Mouse (Mus musculus) heart, adult 8-10 months (tissue): ENCODE data around the gene Dpep2nb. TPM values are rescaled to one million over a fixed set of nuclear protein-coding genes. Genes with fewer than 3 reads are reported as not detected.
"Not testable (repeated sequence)": the region's sequence is repeated elsewhere in the genome, so short reads cannot be mapped to it uniquely, and the experiment has no call there.

Source experiments
- DNase-seq: peaks from one replicate; pipeline ENCODE4 v3.0.0; 2022; ENCODE audit warnings: low spot score
- total RNA-seq, 4 experiments: library from RNA; stranded (reverse); gene quantifications; 2 replicates each; pipeline ENCODE4 v1.2.4; 2022

The Dpep2nb gene
- total RNA-seq, 4 experiments from 2014 or later = not detected

DNA sequence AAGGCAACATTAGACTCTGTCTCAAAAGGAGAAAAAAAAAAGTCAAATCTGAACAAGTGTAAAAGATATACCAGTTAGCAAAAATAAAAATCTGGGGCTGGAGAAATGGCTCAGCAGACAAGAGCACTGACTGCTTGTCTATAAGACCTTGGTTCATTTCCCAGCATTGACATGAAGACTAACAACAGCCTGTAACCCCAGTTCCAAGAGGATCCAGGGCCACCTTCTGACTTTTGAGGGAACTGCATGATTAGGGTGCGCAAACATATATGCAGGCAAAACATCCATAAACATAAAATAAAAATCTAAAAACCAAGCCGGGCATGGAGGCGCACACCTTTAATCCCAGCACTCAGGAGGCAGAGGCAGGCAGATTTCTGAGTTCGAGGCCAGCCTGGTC, 638 bp upstream of the Dpep2nb start:
- no peak for DNase-seq

DNA sequence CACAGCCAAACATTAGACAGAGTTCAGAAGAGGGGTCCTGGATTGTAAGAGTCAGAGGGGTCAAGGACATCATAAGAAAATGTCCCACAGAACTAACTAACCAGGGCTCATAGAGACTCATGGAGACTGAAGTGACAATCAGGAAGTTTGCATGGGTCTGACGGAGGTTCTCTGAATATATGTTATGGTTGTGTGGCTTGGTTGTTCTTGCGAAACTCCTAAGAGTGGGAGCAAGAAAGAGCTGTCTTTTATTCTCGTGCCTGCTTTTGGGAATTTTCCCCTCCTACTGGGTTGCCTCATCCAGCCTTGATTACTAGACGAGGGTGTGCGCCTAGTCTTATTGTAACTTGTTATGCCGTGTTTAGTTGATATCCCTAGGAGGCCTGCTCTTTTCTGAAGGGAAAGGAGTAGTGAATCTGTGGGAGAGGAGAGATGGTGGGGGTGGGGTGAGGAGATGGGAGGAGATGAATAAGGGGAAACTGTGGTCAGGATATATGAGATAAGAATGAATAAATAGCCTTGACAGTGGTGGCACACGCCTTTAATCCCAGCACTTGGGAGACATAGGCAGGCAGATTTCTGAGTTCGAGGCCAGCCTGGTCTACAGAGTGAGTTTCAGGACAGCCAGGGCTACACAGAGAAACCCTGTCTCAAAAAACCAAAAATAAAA, 1.1 kb downstream of the Dpep2nb start:
- DNase-seq = no peak

DNA sequence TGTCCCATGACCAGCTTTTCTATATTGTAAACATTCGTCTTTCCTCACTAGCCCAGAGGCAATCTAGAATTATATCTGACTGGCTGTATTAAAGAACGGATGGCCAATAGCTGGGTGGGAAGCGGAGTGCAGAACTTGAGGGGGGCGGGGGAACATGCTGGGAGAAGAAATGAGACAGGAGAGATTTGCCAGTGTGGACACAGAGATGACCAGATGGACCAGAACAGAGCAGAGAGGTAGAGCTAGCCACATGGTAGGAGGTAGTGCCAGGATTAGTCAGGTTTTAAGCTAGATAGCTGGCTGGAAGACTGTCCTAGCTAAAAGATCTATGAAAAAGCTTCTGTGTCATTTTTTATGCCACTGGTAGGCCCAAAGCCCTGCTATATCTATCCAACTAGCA, 3.9 kb downstream of the Dpep2nb start:
- no peak for DNase-seq

DNA sequence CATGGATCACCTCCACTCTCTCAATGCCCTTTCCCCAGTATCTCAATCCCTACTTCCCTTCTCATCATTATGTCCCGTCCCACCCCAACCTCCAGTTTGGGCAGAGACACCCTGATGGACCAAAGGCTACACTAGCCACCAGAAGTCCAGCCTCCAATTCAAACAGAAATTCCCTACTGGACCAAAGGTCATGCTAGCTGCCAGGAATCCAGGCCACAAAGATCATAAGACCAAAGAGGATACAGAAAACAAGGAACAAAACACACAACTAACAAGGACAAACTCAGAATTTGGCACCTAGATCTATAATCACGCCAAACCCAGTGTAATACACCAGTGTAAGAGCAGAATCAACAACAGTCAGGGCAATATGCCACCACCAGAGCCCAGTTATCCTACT, 6.8 kb downstream of the Dpep2nb start:
- DNase-seq = no peak

DNA sequence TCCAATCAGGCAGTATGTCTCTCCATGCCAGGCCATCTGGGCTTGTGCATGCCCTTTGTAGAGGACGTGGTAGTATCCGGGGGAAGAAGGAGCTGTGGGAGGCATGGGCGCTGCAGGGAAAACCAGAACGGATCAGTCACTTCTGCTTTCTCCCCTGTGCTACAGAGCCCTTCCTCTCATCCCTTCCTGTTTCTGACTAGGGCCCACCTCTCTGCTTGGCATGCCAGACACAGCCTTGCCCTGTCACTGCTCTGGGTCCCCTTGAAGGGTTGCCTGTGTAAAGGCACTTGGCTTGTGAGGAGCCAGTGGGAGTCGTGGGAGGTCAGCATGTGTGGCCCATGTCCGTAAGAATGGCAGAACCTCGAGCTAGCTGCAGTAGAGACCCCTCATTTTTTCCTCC, 9.4 kb downstream of the Dpep2nb start:
- DNase-seq = no peak

DNA sequence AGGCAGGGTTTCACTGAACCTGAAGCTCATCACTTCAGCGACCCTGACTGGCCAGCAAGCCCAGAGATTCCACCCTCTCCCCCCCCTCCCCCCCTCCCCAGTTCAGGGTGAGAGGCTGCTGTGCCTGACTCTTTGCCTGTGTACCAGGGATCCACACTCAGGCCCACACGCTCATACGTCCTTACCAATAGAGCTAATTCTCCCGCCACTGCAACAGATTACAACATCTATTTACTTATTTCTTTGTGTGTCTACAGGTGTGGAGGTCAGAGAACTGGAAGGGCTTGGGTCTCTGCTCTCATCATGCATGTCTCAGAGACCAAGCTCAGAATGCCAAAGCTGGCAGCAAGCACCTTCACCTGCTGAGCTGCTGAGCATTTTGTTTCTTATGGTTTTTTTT, 12.5 kb downstream of the Dpep2nb start:
- DNase-seq = no peak

DNA sequence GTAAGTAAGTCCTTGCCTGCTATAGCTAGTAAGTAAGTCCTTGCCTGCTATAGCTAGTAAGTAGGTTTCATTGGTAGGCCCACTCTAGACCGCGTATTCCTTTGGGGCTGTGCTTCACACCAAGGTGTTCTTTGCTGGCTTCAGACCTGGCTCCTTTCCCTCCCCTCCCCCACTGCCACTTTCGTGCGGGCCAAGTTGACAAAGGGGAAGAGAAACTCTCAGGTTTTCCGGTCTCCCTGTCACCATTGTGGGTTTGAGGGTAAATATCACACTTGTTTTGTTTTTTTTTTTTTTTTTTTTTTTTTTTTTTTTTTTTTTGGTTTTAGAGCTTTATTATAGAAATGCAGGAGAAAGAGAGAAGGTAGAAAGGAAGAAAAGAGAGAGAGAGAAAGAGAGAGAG, 13.3 kb downstream of the Dpep2nb start:
- DNase-seq = no peak

DNA sequence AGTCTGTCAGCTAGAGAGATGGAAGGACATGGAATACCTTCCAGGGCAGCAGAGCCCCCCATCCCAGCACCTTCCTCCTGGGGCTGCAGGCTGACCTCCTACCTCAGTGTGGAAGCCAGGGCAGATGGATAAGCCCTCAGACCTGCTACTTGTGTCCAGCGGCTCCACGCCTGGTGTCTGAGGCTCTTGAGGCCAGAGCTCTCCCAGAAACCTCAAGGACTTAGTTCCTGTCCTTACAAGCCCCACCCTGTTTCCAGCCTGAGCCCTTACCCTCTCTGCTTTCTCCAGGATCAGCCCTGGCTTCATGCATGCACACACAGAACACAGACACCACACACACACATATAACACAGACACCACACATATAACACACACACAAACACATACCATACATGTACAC, 14.2 kb downstream of the Dpep2nb start:
- no peak for DNase-seq

DNA sequence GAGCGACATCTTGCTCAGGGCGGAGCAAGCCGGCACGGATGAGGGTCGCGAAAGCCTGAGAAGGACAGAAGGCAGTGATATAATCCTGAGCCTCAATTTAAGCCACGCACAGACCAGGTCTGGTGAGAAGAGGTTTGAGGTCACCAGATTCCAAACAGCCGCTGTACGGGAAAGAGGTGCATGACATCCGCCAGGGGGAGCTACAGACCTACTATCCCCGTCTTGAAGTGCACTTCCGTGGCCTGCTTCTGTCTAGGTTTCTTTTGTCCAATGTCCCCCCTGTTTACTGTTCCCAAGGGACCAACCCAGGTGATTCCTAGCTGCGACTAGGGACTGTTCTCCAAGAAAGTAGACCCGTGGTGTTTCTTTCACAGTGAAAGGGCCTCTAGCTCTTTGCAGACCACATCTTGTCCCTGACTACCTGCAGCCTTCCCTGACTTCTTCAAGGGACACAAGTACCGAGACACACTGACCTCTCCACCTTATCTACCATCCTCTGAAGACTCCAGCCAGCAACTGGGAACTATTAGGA, 14.9 kb downstream of the Dpep2nb start, which contains the start of gene Dus2:
TSS of gene Dus2 (plus strand) at position 482 of the 532 bp plus-strand sequence.
- peak; percentile 79 for DNase-seq

DNA sequence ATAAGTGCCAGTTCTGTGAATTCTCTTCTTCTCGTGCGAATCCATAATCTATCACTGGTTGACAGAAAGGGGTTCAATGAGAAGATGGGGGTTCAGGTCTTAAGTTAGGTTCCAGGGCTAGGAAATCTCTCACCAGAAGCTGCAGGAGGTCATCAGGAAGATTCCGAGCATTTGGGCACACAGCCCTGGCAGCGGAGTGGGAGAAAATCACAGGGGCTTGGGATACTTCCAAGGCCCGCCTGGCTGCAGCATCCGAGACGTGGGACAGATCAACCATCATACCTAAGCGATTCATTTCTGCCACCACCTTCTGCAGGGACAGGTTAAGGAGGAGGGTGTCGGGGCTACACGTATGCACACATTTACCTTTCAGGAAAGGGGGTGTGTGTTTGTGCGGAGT, 17.2 kb downstream of the Dpep2nb start:
- no peak for DNase-seq

DNA sequence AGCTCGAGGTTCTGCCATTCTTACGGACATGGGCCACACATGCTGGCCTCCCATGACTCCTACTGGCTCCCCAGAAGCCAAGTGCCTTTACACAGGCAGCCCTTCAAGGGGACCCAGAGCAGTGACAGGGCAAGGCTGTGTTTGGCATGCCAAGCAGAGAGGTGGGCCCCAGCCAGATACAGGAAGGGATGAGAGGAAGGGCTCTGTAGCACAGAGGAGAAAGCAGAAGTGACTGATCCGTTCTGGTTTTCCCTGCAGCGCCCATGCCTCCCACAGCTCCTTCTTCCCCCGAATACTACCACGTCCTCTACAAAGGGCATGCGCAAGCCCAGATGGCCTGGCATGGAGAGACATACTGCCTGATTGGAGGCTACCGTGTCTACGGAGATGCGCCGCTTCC, 22.4 kb downstream of the Dpep2nb start:
- not testable (repeated sequence) for DNase-seq

DNA sequence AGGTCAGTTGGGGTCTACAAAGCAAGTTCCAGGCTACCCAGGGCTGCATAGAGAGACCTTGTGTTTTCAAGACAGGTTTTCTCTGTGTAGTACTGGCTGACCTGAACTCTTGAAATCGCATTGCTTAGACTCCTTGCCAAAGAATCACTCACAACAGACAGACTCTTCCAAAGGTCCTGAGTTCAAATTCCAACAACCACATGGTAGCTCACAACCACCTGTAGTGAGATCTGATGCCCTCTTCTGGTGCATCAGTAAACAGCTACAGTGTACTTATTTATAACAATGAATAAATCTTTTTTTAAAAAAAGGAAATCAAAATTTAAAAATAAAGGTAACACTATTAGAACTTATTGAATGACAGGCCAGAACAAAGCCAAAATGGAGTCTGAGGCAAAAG, 24.6 kb downstream of the Dpep2nb start:
- no peak for DNase-seq

DNA sequence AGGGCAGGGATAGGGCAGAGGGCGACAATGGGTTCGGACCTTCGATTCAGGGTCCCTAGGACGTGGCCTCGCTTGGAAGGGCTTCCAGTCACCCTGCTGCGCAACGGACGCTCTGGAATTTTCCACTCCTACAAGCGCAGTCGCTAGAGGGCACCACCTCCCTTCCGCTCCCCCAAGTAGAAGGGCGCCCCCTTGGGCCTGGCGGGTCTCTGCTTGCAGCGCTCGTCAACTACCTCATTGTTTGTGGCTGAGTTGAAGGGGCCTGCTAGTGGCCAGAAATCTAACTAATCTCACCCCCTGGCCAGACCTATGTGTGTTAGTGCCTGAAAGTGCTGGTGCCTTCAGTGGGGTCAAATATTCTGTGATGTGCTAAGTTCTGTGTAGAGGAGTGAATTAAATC, 26.4 kb downstream of the Dpep2nb start, which contains the start of gene Dpep3:
TSS of gene Dpep3 (minus strand) at position 105 of the 400 bp plus-strand sequence.
- no peak for DNase-seq

DNA sequence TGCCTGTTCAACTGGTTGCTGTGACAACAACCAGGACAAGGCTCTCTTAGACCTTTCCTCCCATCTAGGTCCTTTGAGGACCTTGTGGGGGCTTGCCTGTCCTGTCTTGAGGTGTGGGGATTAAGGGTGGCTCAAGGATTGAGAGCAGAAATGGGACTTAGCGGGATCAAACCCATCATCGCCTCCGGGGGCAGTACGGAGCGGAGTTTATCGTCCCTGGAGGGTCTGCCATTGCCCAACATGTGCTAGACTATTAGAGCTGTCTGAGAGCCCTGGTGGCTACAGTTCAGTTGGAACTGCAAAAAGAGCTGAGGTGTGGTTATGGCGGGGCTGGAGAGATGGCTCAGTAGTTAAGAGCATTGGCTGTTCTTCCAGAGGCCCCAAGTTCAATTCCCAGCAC, 30.4 kb downstream of the Dpep2nb start:
- no peak for DNase-seq

DNA sequence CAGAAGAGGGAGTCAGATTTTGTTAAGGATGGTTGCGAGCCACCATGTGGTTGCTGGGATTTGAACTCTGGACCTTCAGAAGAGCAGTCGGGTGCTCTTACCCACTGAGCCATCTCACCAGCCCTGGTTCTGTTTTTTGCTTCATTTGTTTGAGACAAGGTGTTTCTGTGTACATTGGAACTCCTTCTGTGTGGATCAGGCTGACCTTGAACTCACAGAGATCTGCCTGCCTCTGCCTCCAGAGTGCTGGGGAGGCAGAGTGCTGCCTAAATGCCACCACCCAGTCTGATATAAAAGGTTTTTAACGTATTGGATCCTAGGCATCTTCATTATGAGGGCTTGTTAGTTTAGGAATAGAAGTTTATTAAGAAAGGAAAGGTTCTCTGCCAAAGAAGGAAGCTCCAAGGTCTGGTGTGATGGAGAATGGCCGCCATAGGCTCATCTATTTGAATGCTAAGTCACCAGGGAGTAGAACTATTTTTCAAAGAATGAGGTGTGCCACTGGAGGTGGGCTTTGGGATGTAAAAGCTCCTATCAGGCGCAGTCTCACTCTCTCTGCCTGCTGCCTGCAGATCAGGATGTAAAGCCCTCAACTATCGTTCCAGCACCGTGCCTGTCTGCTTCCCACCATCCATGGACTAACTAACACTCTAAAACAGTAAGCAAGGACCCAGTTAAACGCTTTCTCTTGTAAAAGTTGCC, 34.6 kb downstream of the Dpep2nb start:
- no peak for DNase-seq

DNA sequence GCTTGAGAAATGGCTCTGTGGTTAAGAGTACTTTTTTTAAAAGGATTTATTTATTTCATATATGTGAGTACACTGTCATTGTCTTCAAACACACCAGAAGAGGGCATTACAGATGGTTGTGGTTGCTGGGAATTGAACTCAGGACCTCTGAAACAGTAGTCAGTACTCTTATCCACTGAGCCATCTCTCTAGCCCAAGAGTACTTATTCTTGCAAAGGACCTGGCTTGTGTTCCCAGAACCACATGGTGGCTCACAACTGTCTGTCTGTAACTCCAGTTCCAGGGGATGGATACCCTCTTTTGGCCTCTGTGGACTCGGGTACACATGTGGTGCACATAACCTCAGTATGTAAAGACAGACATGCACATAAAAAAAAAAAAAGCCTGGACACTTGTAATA, 36.4 kb downstream of the Dpep2nb start:
- no peak for DNase-seq

DNA sequence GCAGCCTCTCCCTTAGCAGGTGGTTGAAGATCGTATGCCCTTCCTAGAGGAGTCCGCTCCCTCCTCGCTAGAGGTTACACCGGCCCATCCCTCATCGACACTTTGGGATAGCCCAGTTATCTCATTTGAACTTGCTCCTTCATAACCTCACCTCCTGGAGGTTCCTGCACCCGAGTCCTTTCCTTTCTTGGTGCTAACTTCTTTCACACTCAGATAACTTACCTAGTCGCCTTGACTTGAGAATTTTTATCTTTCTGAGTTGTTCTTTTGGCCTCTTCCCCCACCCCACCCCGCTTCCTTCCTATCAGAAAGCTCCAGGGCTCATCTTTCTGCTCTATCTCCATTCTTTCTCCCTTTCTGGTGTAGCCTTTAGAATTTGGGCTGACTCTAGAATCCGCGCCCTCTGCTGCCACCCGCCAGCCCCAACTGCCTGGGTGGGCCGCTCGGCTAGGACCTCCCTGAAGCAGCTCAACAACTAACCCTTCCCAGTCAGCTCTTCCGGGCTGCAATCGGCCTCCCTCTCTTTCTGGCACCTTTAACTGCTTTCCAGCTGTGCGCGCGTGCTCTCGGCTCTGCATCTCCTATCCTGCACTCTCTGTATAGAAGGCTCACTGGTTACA, 39.0 kb downstream of the Dpep2nb start:
- no peak for DNase-seq

DNA sequence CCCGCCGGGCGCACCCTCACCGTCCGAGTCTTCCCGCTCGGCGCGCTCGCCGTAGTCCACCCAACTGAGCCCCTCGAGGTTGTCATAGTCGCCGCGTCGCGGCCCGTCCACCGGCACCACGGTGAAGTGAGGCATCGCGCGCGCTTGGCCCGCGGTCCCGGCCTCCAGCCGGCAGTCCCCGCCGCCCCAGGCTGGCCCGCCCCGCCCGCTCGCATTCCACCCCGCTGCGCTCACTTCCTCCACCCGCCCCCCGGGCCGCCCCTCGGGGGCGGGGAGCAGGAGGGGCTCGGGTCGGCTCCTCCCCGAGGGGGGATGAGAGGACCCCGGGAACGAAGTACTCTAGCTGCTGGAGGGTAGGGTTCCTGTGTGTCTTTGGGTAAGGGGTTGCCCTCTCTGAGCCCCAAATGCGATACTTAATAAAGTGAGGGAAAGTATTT, 39.9 kb downstream of the Dpep2nb start, which contains the start of gene Slc12a4:
TSS of gene Slc12a4 (minus strand) at position 193 of the 437 bp plus-strand sequence.
- DNase-seq = peak; percentile 76

DNA sequence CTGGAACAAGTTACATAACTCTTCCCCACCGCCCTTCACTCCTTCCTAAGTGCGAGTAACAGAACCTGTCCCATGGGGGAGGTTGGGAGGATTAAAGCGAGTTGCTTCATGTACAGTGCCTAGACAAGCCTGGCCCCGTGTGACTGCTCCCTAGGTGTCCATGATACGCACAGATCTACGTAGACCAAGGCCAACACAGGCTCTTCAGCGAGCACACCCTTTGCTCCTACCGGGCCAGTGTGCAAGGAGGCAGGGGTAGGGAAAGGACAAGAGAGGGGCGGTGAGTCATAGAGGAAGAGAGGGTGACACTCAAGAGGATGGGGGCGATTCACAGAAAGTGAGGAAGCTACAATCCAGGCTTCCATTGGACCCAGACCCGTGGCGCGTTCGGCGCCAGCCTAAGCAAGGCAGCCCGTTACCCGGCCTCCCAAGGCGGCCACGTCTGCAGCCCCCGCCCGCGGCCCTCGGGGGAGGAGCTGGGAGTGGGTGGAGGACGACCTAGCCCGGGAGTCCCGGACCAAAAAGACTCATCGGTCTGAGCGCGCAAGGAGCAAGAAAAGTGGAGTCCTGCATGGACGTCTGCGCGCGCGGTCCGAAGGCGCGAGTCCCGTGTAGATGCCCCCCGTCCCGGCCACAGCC, 40.4 kb downstream of the Dpep2nb start:
- DNase-seq = peak; percentile 18

DNA sequence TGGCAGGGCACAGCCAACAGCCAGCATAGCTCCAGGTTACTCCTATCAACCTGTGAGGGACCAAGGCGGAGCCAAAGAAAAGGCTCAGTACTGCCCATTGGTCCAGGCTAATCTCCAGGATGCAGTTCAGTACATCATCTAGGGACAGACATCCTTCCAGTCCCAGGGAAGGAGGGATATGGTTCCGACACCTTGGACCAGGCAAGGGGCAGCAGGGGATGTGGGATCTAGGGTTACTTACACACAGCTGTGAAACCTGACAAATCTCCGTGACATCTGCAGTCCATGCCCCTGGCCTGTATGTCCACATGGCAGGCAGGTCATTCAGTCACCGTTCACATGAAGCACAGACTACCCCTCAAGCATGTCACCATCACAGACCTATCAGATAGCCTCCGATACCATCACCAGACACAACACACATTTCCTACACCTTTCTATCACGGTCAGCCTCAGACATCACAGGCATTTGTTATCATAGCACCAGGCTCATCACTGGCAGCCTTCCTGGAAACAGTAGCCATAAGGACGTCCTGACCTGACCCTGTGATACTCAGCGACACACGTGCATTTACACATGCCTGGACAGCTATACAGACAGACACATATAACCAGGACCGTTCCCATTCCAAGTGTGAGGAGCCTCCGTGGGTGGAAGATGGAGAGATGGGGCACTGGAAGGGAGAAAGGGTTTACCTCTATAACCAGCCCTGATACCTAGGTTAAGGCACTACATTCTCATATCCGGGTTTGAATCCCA, 41.1 kb downstream of the Dpep2nb start:
- no peak for DNase-seq

DNA sequence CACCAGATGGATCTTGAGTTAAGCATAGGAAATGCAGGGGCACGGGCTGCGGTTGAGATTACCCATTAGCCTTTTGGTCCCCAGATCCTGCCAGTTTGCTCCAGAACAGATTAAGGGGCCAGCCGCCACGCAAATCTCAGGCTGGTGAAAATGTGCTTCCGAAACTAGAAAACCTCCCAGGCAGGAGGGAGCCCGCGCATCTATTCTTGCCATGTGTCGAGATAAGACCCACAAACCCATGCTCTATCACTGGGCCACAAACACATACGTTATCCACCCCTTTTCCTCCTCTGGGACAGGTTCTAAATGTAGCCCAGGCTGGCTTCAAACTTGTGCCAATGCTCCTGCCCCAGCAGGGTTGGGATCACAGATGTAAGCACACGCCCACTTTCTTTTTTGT, 44.2 kb downstream of the Dpep2nb start:
- no peak for DNase-seq
